Mouse (Mus musculus) mesoderm, embryonic 11.5 days (tissue): ENCODE measurements around the gene Ppil3.

Experiments used
- DNase-seq: peaks from one replicate; pipeline ENCODE4 v3.0.0-alpha.2; 2012; ENCODE audit warnings: low read depth, low spot score

Ppil3 gene

GRCm38 (mm10) chr1:58445143-58445722 is at the start of gene Ppil3, which contains the start of gene Nif3l1:
TSS of gene Ppil3 (minus strand) at chr1:58445486.
TSS of gene Nif3l1 (plus strand) at chr1:58445151.
- DNase-seq, result peak; percentile 87

GRCm38 (mm10) chr1:58482647-58483046 is 37.4 kb upstream of the Ppil3 start:
- no peak for DNase-seq

GRCm38 (mm10) chr1:58475662-58476061 is 30.4 kb upstream of the Ppil3 start:
- no peak for DNase-seq

- DNase-seq, result no peak
These were observed 20.3 kb upstream of the Ppil3 start for GRCm38 (mm10) chr1:58465561-58465960.

DNA sequence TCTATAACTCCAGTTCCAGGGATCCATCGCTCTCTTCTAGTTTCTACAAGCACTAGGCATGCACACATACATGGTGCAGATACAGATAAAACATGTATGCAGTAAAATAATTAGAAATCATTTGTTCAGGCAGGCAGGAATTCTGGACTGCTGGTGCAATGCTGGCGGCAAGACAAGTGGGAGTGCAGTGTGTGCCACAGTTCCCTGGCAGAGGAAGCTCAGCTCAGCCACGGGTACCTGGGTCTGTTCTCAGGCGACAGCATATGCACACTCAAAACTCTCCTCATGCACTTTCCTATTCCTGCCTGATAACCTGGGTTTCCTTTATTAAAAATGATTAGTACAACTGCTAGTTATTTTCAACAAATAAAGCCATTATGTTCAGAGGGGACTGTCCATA is 19.8 kb upstream of the Ppil3 start:
- DNase-seq, result no peak

- no peak for DNase-seq
These were observed 18.6 kb upstream of the Ppil3 start for GRCm38 (mm10) chr1:58463935-58464334.

GRCm38 (mm10) chr1:58460566-58460965 is 15.3 kb upstream of the Ppil3 start:
- no peak for DNase-seq

DNA sequence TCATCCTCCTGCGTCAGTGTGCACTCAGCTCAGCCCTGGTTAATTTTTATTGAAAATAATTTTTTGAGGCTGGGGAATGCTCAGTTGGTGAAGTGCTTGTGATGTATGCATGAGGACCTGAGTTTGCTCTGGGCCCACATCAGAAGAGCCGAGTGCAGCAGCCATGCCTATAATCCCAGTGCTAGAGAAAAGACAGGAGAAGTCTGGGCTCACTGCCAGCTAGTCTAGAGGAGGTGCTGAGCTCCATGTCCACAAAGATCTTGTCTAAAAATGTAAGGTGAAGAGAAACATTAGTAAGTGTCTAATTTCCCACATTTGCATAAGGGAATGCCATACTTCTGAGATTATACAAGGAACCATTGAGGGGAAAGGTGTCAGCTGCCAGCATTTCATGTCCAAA is 13.6 kb upstream of the Ppil3 start:
- no peak for DNase-seq

DNA sequence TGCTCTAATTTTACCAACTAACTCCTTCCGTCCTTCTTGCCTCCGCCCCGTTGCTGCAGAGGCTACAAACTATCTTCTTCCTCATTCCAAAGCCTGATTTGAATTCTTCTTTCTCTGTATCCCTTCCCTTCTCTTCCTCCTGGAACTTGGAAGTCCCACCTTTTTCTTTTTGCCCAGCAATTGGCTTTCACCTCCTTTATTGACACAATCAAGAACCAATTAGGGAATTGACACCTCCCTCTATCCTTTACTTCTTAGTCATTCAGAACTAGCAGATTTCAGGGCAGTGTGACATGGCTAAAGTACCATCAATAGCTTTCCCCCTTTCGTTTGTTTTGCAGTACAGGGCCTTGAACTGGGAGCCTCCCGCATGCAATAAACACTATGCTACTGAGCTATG is 12.9 kb upstream of the Ppil3 start:
- DNase-seq, result no peak

GRCm38 (mm10) chr1:58454316-58454715 is 9.0 kb upstream of the Ppil3 start:
- no peak for DNase-seq

- no peak for DNase-seq
These were observed 3.1 kb upstream of the Ppil3 start for GRCm38 (mm10) chr1:58448396-58448795.

GRCm38 (mm10) chr1:58447766-58448165 is 2.5 kb upstream of the Ppil3 start:
- no peak for DNase-seq

GRCm38 (mm10) chr1:58445861-58446260 is 575 bp upstream of the Ppil3 start:
- no peak for DNase-seq

GRCm38 (mm10) chr1:58444691-58445090 is 595 bp downstream of the Ppil3 start:
- DNase-seq, result no peak

DNA sequence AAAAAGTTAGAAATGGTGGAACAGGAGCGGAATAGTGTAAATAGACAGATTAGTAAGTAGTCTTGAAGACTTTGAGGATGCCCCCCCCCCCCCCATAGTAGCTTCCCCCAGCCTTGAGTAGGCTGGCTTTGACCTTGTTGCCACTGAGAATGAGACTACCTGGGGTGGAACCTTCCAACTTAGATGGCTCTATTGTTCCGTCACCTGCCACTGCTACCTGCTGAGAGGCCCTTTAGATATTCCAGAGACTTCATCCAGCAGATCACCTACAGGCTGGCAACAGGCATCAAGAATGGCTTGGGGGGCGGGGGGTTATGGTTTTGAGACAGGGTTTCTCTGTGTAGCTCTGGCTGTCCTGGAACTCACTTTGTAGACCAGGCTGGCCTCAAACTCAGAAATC is 20.7 kb downstream of the Ppil3 start:
- no peak for DNase-seq

DNA sequence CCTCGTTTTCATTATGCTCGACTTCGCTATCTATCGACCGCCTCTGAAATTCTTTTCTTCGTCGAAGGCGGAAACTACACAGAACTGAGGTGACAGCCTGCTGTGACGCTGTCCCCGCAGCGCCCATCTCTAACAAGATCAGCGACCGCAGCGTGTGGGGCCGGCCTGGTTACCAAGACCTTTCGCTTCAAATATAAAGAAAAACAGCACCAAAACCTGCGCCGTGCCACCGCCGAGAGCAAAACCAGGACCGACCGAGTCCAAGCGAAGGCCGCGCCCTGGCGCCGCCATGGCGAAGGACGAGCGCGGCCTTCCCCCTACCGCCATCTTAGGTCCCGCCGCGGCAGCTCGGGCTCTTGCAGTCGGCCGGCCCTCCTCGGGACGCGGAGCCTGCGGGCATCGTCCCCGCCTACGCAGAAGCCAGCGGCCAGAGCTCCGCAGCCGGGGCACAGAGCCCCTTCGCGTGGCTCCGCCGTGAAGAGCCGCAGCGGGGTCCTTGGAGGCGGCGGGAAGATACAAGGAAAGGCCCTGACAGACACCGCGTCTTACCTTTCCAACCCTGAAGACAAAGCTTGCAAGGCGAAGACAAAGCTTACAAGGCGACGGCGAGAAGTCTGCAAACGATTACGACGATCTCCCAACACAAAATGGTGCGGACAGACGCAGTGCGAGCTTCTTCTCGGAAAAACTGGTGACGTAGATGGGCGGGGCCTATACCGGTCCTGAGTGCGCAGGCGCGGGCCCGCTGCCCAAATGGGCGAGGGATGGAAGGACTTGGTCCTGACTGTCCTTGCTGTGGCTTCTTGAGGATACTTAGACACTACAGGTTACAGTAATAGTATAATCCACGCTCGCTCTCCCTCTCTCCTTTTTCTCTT is 21.7 kb downstream of the Ppil3 start, which contains the start of gene Clk1:
Gene Clk1 (minus strand): TSS at position 696 of the 878 bp plus-strand sequence.
- DNase-seq, result peak; percentile 96

- peak; percentile 73 for DNase-seq
These were observed 22.4 kb downstream of the Ppil3 start for GRCm38 (mm10) chr1:58422879-58423278.

DNA sequence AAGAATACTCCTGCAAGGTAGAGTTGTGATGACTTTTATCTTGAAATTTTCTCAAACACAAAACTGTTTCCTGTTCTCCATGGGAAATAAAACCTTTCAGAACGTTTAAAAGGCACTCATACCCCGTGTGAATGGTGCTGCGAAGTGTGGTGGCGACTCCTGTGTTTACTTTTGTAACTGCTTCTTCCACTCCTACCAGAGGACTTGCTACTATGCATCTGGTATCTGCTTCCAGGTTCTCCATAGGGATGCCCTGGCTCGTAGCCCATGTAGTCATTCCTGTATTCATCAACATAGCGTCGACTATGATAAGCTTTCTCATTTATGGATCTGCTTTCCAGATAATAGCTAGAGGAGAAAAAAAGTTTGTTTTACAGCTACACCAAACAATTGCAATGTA is 24.3 kb downstream of the Ppil3 start:
- DNase-seq, result no peak

GRCm38 (mm10) chr1:58420032-58420431 is 25.3 kb downstream of the Ppil3 start:
- no peak for DNase-seq

DNA sequence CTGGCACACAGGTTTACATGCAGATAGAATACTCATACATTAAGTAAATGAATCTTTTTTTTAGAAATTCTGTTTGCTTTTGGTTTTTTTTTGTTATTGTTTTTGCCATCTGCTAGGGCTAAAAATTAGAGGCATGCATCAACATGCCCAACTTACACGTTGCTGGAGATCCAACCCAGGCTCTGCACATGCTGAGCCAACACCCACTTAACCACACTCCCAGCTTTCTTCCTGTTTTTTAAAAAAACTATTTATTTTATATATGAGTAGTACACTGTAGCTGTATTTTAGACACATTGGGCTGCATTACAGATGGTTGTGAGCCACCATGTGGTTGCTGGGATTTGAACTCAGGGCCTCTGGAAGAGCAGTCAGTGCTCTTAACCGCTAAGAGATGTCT is 29.2 kb downstream of the Ppil3 start:
- DNase-seq, result no peak

- no peak for DNase-seq
These were observed 29.8 kb downstream of the Ppil3 start for GRCm38 (mm10) chr1:58415442-58415841.

GRCm38 (mm10) chr1:58410776-58411175 is 34.5 kb downstream of the Ppil3 start:
- no peak for DNase-seq

GRCm38 (mm10) chr1:58410198-58410588 is 35.1 kb downstream of the Ppil3 start:
- DNase-seq, result no peak
